Mouse (Mus musculus): ENCODE data around the gene Bcr. TPM values are rescaled to one million over a fixed set of nuclear protein-coding genes. Genes with fewer than 3 reads are reported as not detected.

Bcr gene
- polyA plus RNA-seq, 1 experiment from 2014 or later = 9.1 TPM

DNA sequence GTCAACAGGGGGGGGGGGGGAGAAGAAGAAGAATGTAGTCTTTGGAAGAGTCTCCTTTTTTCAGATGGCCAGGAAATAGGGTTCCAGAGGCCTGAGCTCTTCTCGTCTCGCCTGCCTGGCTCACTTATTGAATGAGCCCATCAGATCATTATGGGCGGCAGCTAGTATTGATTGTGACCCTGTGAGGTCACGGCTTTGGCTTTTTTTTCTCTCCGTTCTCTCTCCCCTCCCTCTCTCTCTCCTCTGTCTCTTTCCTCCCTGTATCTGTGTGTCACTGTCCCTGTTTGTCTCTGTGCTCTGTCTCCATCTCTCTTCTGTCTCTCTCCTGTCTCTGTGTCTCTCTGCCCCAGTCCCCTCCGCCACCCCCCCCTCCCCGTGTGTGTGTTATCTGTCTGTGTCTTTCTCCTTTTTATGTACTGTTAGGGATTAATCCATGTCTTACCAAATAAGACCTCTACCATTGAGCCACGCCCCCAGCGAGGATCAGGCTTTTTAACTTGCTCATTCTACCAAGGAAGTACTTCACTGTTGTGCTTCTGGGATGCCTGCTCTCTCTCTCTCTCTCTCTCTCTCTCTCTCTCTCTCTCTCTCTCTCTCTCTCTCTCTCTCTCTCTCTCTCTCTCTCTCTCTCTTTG lies 1.5 kb upstream of the Bcr start:
- H3K9ac ChIP-seq = no peak overlapping the region
- no peak for ATAC-seq (ENCODE audit: low FRiP score, low read depth)
- H3K27ac ChIP-seq = no peak overlapping the region
- H3K9me3 ChIP-seq = no peaks in the 10 kb centered on the region
- no peaks in the 10 kb centered on the region for H3K27me3 ChIP-seq
- H3K4me2 ChIP-seq (replicated peaks) = peak overlapping the region; percentile 97
- H3K36me3 ChIP-seq = no peaks in the 10 kb centered on the region
- WGBS = 36% methylated on average over 9 of the region's 9 CpGs
- no peak overlapping the region for H3K4me3 ChIP-seq
- H3K4me1 ChIP-seq = peaks cover 33% of the 10 kb centered on the region

GRCm38 (mm10) chr10:75059396-75059795 lies 996 bp upstream of the Bcr start:
- H3K27me3 ChIP-seq = no peaks in the 10 kb centered on the region
- H3K9me3 ChIP-seq = no peaks in the 10 kb centered on the region
- peaks cover 38% of the 10 kb centered on the region for H3K4me1 ChIP-seq
- no peak overlapping the region for H3K9ac ChIP-seq
- H3K27ac ChIP-seq = no peak overlapping the region
- 1% methylated on average over 11 of the region's 11 CpGs for WGBS
- no peak for ATAC-seq (ENCODE audit: low FRiP score, low read depth)
- H3K36me3 ChIP-seq = peaks cover 2% of the 10 kb centered on the region
- peak overlapping the region; percentile 97 for H3K4me2 ChIP-seq (replicated peaks)
- peak overlapping the region; percentile 89 for H3K4me3 ChIP-seq

DNA sequence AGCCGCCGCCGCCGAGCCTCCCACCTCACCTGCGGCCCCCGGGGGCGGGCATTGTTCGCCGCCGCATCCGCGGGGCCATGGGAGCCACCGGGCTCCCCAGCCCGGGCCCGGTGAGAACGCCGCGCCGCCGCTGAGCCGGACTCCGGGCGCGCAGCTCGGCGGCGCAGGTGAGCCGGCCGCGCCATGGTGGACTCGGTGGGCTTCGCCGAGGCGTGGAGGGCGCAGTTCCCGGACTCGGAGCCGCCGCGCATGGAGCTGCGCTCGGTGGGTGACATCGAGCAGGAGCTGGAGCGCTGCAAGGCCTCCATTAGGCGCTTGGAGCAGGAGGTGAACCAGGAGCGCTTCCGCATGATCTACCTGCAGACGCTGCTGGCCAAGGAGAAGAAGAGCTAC lies 447 bp downstream of the Bcr start:
- Histone ChIP-seq H3K4me1 (peaks cover 53% of the 10 kb centered on the region), H3K4me2 (replicated peaks) (peak overlapping the region; percentile 97), H3K27me3 (no peaks in the 10 kb centered on the region), H3K36me3 (peaks cover 17% of the 10 kb centered on the region), H3K9ac (peak overlapping the region; percentile 86), H3K9me3 (no peaks in the 10 kb centered on the region), H3K27ac (peak overlapping the region; percentile 58; the same call in 1 of the 2 replicates), H3K4me3 (peak overlapping the region; percentile 89)
- peak; percentile 5; the same call in 1 of the 2 replicates for ATAC-seq (ENCODE audit: low FRiP score, low read depth)
- under 1% methylated on average over 30 of the region's 48 CpGs for WGBS

DNA sequence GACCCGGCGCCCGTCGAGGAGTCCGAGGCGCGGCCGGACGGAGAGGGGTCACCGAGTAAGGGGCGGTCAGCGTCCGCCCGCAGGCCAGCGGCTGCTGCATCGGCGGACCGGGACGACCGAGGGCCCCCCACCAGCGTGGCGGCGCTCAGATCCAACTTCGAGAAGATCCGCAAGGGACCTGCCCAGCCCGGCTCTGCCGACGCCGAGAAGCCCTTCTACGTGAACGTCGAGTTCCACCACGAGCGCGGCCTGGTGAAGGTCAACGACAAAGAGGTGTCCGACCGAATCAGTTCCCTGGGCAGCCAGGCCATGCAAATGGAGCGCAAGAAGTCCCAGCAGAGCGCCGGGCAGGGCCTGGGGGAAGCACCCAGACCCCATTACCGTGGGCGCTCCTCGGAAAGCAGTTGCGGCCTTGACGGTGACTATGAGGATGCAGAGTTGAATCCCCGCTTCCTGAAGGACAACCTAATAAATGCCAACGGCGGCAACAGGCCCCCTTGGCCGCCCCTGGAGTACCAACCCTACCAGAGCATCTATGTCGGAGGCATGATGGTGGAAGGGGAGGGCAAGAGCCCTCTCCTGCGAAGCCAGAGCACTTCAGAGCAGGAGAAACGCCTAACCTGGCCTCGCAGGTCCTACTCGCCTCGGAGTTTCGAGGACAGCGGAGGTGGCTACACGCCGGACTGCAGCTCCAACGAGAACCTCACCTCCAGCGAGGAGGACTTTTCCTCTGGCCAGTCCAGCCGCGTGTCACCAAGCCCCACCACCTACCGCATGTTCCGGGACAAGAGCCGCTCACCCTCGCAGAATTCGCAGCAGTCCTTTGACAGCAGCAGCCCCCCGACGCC lies 1.2 kb downstream of the Bcr start:
- Histone ChIP-seq H3K27ac (no peak overlapping the region), H3K4me2 (replicated peaks) (peak overlapping the region; percentile 97), H3K36me3 (peaks cover 23% of the 10 kb centered on the region), H3K4me1 (peaks cover 54% of the 10 kb centered on the region), H3K9me3 (no peaks in the 10 kb centered on the region), H3K9ac (peak overlapping the region; percentile 86), H3K27me3 (no peaks in the 10 kb centered on the region), H3K4me3 (peak overlapping the region; percentile 89)
- no peak for ATAC-seq (ENCODE audit: low FRiP score, low read depth)
- WGBS = 1% methylated on average over 71 of the region's 71 CpGs

GRCm38 (mm10) chr10:75062189-75062561 lies 1.8 kb downstream of the Bcr start:
- H3K4me2 ChIP-seq (replicated peaks) = peak overlapping the region; percentile 97
- H3K27ac ChIP-seq = no peak overlapping the region
- peak overlapping the region; percentile 86 for H3K9ac ChIP-seq
- H3K36me3 ChIP-seq = peaks cover 26% of the 10 kb centered on the region
- no peaks in the 10 kb centered on the region for H3K9me3 ChIP-seq
- WGBS = 13% methylated on average over 6 of the region's 6 CpGs
- no peak for ATAC-seq (ENCODE audit: low FRiP score, low read depth)
- peaks cover 55% of the 10 kb centered on the region for H3K4me1 ChIP-seq
- no peaks in the 10 kb centered on the region for H3K27me3 ChIP-seq
- H3K4me3 ChIP-seq = peak overlapping the region; percentile 89

- ATAC-seq (ENCODE audit: low FRiP score, low read depth) = no peak
- Histone ChIP-seq H3K27ac (no peak overlapping the region), H3K4me3 (peak overlapping the region; percentile 89), H3K9me3 (no peaks in the 10 kb centered on the region), H3K4me2 (replicated peaks) (peak overlapping the region; percentile 97), H3K9ac (peak overlapping the region; percentile 86; the same call in 1 of the 2 replicates), H3K36me3 (peaks cover 26% of the 10 kb centered on the region), H3K27me3 (no peaks in the 10 kb centered on the region), H3K4me1 (peaks cover 59% of the 10 kb centered on the region)
- 28% methylated on average over 6 of the region's 6 CpGs for WGBS
Measured at GRCm38 (mm10) chr10:75062621-75063020, 2.2 kb downstream of the Bcr start.

DNA sequence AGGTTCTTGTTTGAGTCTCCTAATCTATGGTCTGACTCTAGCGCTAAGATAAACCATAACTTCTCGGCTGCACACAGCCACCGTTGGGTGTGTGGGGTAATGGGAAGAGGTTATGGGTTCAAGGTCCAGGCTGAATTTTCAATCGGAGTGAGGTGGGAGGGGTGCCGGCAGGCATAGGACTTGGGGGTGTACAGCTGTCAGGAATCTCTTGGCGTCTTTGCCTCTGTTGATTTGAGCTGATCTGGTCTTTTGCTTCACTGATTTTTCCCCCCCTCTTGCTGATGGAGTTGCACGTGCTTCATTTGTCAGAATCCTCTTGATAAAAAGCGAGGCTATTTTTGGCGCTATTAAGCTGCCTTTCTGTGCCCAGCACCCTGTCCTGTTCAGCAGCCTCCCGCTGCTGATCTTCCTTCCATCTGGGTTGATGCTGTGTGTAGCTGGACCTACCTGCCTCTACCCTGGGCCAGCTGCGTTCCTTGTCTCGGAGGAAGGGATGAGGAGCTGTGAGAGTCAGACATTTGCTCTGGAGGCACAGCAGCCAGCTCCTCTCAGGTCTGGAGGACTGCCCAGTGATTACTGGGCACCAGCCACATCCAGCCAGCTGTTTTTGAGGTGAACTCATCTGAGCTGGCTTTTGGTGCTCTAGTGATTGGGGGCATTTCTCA lies 3.0 kb downstream of the Bcr start:
- Histone ChIP-seq H3K4me1 (peaks cover 67% of the 10 kb centered on the region), H3K9me3 (no peaks in the 10 kb centered on the region), H3K9ac (0 out of 2 replicates have a peak overlapping the region, but pooled peaks have one; percentile 31), H3K27me3 (no peaks in the 10 kb centered on the region), H3K36me3 (peaks cover 26% of the 10 kb centered on the region), H3K4me3 (peak overlapping the region; percentile 89), H3K4me2 (replicated peaks) (peak overlapping the region; percentile 97), H3K27ac (no peak overlapping the region)
- ATAC-seq (ENCODE audit: low FRiP score, low read depth) = no peak
- WGBS = 68% methylated on average over 12 of the region's 12 CpGs

DNA sequence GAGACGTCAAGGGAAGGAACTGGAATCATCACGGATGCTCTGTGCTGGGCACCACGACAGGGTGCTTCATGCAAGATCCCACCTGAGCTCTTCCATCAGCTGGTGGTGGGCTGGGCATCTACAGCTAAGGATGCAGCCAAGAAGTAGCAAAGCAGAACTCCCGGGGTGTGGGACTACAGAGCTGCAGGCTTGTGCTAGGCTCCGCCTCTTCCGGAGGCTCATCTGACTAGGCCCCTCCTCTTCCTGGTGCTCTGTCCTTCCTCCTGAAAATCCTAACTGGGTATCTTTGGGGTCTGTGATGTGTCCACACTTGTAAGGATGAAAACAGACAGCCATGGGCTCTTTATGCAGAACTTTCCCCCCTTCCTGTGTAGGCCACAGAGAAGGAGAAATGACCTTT lies 5.3 kb downstream of the Bcr start:
- Histone ChIP-seq H3K4me3 (no peak overlapping the region), H3K27ac (no peak overlapping the region), H3K9me3 (no peaks in the 10 kb centered on the region), H3K36me3 (peaks cover 26% of the 10 kb centered on the region), H3K27me3 (no peaks in the 10 kb centered on the region), H3K4me2 (replicated peaks) (no peak overlapping the region), H3K4me1 (peaks cover 69% of the 10 kb centered on the region), H3K9ac (no peak overlapping the region)
- ATAC-seq (ENCODE audit: low FRiP score, low read depth) = no peak
- 79% methylated on average over 6 of the region's 6 CpGs for WGBS

DNA sequence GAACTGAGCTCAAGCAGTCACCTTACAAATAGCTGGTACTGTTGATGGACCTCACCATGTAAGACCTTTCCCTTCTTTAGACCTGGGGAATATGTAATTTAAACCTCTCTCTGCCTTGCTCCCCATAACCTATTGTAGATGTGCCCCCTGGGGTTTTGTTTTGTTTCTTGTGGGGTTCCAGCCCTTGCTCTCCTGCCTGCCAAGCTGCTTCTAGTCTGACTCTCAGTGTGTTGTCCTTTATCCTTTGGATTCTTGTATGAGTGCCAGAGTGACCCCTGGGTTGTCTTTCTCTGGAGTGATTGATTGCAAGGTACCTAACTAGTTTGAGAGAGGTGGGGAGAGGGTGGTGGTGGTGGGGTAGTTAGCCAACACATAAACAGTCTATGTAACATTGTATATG lies 7.1 kb downstream of the Bcr start:
- Histone ChIP-seq H3K4me1 (peaks cover 67% of the 10 kb centered on the region), H3K9ac (no peak overlapping the region), H3K27me3 (no peaks in the 10 kb centered on the region), H3K4me3 (no peak overlapping the region), H3K9me3 (no peaks in the 10 kb centered on the region), H3K27ac (no peak overlapping the region), H3K4me2 (replicated peaks) (no peak overlapping the region), H3K36me3 (peaks cover 30% of the 10 kb centered on the region)
- no peak for ATAC-seq (ENCODE audit: low FRiP score, low read depth)

GRCm38 (mm10) chr10:75068086-75068485 lies 7.7 kb downstream of the Bcr start:
- H3K36me3 ChIP-seq = peaks cover 30% of the 10 kb centered on the region
- H3K27ac ChIP-seq = no peak overlapping the region
- WGBS = 41% methylated on average over 2 of the region's 2 CpGs
- no peaks in the 10 kb centered on the region for H3K27me3 ChIP-seq
- H3K4me2 ChIP-seq (replicated peaks) = no peak overlapping the region
- ATAC-seq (ENCODE audit: low FRiP score, low read depth) = no peak
- peaks cover 63% of the 10 kb centered on the region for H3K4me1 ChIP-seq
- no peaks in the 10 kb centered on the region for H3K9me3 ChIP-seq
- no peak overlapping the region for H3K4me3 ChIP-seq
- H3K9ac ChIP-seq = no peak overlapping the region

DNA sequence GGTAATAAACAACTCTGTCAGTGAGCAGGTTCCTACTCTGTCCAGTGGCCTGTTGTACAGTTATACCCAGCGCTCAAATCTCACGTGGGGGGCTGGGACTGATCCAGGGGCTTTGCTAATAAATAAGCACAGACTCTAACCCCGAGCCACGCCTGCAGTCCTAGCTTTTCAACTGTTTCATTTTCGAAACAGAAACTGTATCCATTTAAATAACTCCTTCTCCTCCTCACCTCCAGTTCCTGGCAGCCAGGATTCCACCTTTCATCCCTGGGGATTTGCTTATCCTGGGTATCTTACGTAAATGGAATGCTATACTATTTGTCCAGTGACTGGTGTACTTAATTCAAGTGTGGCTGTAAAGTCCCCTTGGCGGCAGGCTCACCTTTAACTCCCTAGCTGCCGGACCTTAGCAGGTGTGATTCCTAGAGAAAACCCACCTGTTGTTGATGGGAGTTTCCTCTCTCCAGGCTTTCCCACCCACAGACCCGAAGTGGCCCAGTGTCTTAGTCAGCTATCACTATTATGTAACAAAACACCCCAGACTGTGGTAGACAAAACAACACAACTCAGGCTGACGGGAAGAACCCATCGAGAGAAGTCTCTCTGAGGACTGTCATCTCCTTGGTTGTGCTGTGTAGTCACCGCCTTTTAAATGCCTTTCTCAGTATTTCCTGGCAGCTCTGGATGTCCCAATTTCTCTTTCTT lies 8.4 kb downstream of the Bcr start:
- Histone ChIP-seq H3K9me3 (no peaks in the 10 kb centered on the region), H3K27me3 (no peaks in the 10 kb centered on the region), H3K9ac (no peak overlapping the region), H3K4me3 (no peak overlapping the region), H3K27ac (no peak overlapping the region), H3K36me3 (peaks cover 30% of the 10 kb centered on the region), H3K4me2 (replicated peaks) (no peak overlapping the region), H3K4me1 (peaks cover 56% of the 10 kb centered on the region)
- WGBS = 51% methylated on average over 12 of the region's 12 CpGs
- ATAC-seq (ENCODE audit: low FRiP score, low read depth) = no peak
